Mouse (Mus musculus) neural tube, embryonic 14.5 days (tissue): ENCODE data around the gene 2610021A01Rik. TPM values are rescaled to one million over a fixed set of nuclear protein-coding genes. Genes with fewer than 3 reads are reported as not detected.
"Not testable (repeated sequence)": the region's sequence is repeated elsewhere in the genome, so short reads cannot be mapped to it uniquely, and the experiment has no call there.

Experiments used
- ATAC-seq: fragments of 200-750 bp; cut with Nextera tagmentation; 2 replicates; pipeline ENCODE4 v1.8.0; 2017; ENCODE audit warnings: low read depth, mild to moderate bottlenecking, moderate TSS enrichment, moderate library complexity
- H3K27ac ChIP-seq: fragments of 300-500 bp; sonication (generic); 2 replicates; pipeline ENCODE4 v1.5.1; 2014; ENCODE audit warnings: low read depth, mild to moderate bottlenecking, control low read depth, low read length, moderate library complexity, mixed read lengths
- H3K27me3 ChIP-seq: fragments of 300-500 bp; sonication (generic); 2 replicates; pipeline ENCODE4 v1.6.1; 2014; ENCODE audit warnings: low read length; ENCODE audit not compliant: control insufficient read depth, insufficient read depth
- H3K36me3 ChIP-seq: fragments of 300-500 bp; sonication (generic); 2 replicates; pipeline ENCODE4 v1.6.1; 2014; ENCODE audit warnings: low read length, mixed read lengths; ENCODE audit not compliant: control insufficient read depth, insufficient read depth
- H3K4me1 ChIP-seq: fragments of 300-500 bp; sonication (generic); 2 replicates; pipeline ENCODE4 v1.6.1; 2014; ENCODE audit warnings: low read length; ENCODE audit not compliant: control insufficient read depth, insufficient read depth
- H3K4me2 ChIP-seq: fragments of 300-500 bp; sonication (generic); 2 replicates; pipeline ENCODE4 v1.6.1; 2014; ENCODE audit warnings: mild to moderate bottlenecking, low read depth, low read length, control low read depth
- H3K4me3 ChIP-seq: fragments of 300-500 bp; sonication (generic); 2 replicates; pipeline ENCODE4 v1.5.1; 2014; ENCODE audit warnings: low read depth, low read length, control low read depth, mixed read lengths
- H3K9ac ChIP-seq: fragments of 300-500 bp; sonication (generic); replicated peaks from 2 replicates; pipeline ENCODE4 v1.6.1; 2014; ENCODE audit warnings: low read depth, mild to moderate bottlenecking, control low read depth, low read length, mixed read lengths
- H3K9me3 ChIP-seq: fragments of 300-500 bp; sonication (generic); 2 replicates; pipeline ENCODE4 v1.6.1; 2016; ENCODE audit warnings: low read length; ENCODE audit not compliant: control insufficient read depth
- WGBS: fragments of 180-500 bp; shearing (Covaris S2); extraction: QIAGEN DNeasy Blood & Tissue Kit; methylation state at CpG from one replicate; pipeline ENCODE4 v1.1.7; 2014; 5-methylcytosine and 5-hydroxymethylcytosine counted together
- polyA plus RNA-seq: library from polyadenylated mRNA; unstranded; fragments of >200 nt; fragmentation: Nextera tagmentation; extraction: Ambion mirVana; gene quantifications from 2 replicates; pipeline ENCODE4 v1.2.1, GENCODE M21; 2014

Gene 2610021A01Rik
- polyA plus RNA-seq, 1 experiment from 2014 or later, result 21.2 TPM

GRCm38 (mm10) chr7:41616241-41616640 is 17.2 kb downstream of the 2610021A01Rik start:
- not testable (repeated sequence) for H3K27me3 ChIP-seq, H3K4me3 ChIP-seq, ATAC-seq, H3K9me3 ChIP-seq, H3K4me2 ChIP-seq, H3K4me1 ChIP-seq, H3K27ac ChIP-seq, H3K9ac ChIP-seq
- WGBS, result 91% methylated on average over 1 of the region's 1 CpGs
- H3K36me3 ChIP-seq, result peaks cover 13% of the 10 kb centered on the region

GRCm38 (mm10) chr7:41632409-41633220 is 33.6 kb downstream of the 2610021A01Rik start, which contains the start of gene Zfp788:
TSS of gene Zfp788 (plus strand) at chr7:41633203.
- WGBS, result 2% methylated on average over 27 of the region's 27 CpGs
- ATAC-seq, result peak; percentile 97
- H3K4me2 ChIP-seq, result peak within 1 kb of the TSS; percentile 77
- peak within 1 kb of the TSS; percentile 97 for H3K27ac ChIP-seq
- peaks cover 7% of the 10 kb centered on the region for H3K36me3 ChIP-seq
- H3K27me3 ChIP-seq, result no peaks in the 10 kb centered on the region
- H3K4me1 ChIP-seq, result 0 out of 2 replicates have a peak, but pooled peaks cover 3% of the 10 kb centered on the region
- H3K4me3 ChIP-seq, result peak within 1 kb of the TSS; percentile 72
- H3K9me3 ChIP-seq, result no peaks in the 10 kb centered on the region; the same call in 1 of the 2 replicates
- peak within 1 kb of the TSS; percentile 74 for H3K9ac ChIP-seq

GRCm38 (mm10) chr7:41633221-41633984 is 34.4 kb downstream of the 2610021A01Rik start:
- peak overlapping the region; percentile 97 for H3K27ac ChIP-seq
- peak; percentile 97 for ATAC-seq
- H3K9me3 ChIP-seq, result no peaks in the 10 kb centered on the region; the same call in 1 of the 2 replicates
- peak overlapping the region; percentile 74 for H3K9ac ChIP-seq
- H3K4me2 ChIP-seq, result peak overlapping the region; percentile 77
- peak overlapping the region; percentile 72 for H3K4me3 ChIP-seq
- 0 out of 2 replicates have a peak, but pooled peaks cover 3% of the 10 kb centered on the region for H3K4me1 ChIP-seq
- WGBS, result under 1% methylated on average over 26 of the region's 26 CpGs
- H3K27me3 ChIP-seq, result no peaks in the 10 kb centered on the region
- peaks cover 7% of the 10 kb centered on the region for H3K36me3 ChIP-seq

GRCm38 (mm10) chr7:41674326-41674725 is 75.3 kb downstream of the 2610021A01Rik start:
- not testable (repeated sequence) for H3K4me2 ChIP-seq, H3K27me3 ChIP-seq, H3K4me3 ChIP-seq, H3K4me1 ChIP-seq, H3K9ac ChIP-seq, H3K27ac ChIP-seq, ATAC-seq, H3K36me3 ChIP-seq, H3K9me3 ChIP-seq
- WGBS, result 63% methylated on average over 1 of the region's 1 CpGs

Other genes with a start within 250 kb of the 2610021A01Rik start
- 9.2 and 10.1 TPM in 2 replicates for gene AI987944, start 205.9 kb upstream of the 2610021A01Rik start, polyA plus RNA-seq
- gene Vmn2r57, start 150.5 kb upstream of the 2610021A01Rik start, polyA plus RNA-seq, result 0.70 and 0.82 TPM in 2 replicates
- gene Gm20449, start 99.8 kb upstream of the 2610021A01Rik start, polyA plus RNA-seq, result 0.21 and 0.23 TPM in 2 replicates
- gene AW146154, start 99.3 kb upstream of the 2610021A01Rik start, polyA plus RNA-seq, result 4.9 and 6.0 TPM in 2 replicates
- not detected in 2 replicates for gene Gm6871, start 25.6 kb upstream of the 2610021A01Rik start, polyA plus RNA-seq
- 36.2 and 36.6 TPM in 2 replicates for gene Zfp788, start 34.0 kb downstream of the 2610021A01Rik start, polyA plus RNA-seq